Mouse (Mus musculus) gastrocnemius, postnatal 4 days (tissue): Measurements from ENCODE around the gene Stt3b. TPM values are rescaled to one million over a fixed set of nuclear protein-coding genes. Genes with fewer than 3 reads are reported as not detected.
"Not testable (repeated sequence)": the region's sequence is repeated elsewhere in the genome, so short reads cannot be mapped to it uniquely, and the experiment has no call there.

Source experiments
- DNase-seq, 2 experiments: peaks; one replicate each; pipeline ENCODE4 v3.0.0; 2021 to 2022; ENCODE audit warnings: low spot score in 2 of 2, mixed read lengths in 2 of 2
- total RNA-seq, 2 experiments: library from RNA; stranded (reverse); gene quantifications; 2 replicates each; pipeline ENCODE4 v1.2.3; 2021

Stt3b gene
- total RNA-seq, 2 experiments from 2014 or later, result 79.9 to 86.1 TPM

DNA sequence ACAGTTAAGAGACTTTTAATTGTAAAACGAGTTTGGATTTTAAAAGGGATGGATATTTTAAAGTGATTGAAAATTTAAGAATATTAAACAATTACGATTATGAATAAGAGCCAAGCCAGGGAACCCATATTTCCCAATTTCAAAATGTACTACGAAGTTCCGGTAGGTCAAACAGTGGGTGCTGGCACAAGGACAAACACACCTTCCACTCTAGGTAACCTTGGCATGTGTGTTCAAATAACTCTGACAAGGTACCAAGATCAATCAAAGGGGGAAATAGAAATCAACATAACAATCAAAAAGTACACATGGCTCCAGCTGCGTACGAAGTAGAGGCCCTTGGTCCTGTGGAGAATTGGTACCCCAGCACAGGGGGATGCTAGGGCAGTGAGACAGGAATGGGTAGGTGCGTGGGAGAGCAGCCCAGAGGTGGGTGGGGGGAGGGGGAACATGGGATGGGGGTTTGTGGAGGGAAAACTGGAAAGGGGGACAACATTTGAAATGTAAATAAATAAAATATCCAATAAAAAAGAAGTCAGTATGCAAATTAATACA, 37.0 kb downstream of the Stt3b start:
- no peak for DNase-seq

DNA sequence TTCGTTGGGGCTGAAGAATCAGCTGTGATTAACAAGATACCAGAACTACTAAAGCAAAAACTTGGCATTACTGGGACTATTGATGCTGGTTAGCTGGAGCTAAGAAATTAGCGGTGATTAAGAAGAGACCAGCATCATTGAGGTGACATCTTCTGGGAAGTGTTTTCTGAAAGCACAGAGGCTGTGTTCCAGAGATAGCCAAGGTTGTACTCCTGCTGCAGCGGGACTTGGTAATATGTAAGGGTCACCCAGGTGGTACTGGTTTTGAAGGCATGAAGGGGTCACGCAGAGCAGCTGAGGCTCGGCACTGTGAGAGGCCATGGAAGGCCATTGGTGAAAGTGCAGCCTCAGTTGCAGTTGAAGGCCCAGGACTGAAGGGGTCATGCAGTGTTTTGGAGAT, 37.8 kb downstream of the Stt3b start:
- DNase-seq, result not testable (repeated sequence)

DNA sequence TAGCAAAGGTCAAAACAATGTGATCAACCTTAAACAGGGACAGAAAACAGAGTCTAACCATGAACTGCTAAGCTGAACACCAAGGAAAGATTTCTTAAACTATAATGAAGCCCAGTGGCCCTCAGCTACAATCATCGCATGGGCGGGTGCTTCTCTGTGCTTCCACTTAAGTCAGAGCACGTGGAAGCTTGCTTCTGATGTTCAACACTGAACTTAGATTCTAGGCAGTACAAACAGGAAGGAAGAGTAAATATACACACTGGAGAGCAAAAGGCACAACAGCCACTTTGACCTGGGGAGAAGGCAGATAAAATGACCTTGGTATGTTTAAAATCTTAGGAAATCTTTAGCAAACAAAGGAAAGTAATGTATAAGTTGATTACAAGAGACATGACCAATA, 38.7 kb downstream of the Stt3b start:
- DNase-seq, result no peak

DNA sequence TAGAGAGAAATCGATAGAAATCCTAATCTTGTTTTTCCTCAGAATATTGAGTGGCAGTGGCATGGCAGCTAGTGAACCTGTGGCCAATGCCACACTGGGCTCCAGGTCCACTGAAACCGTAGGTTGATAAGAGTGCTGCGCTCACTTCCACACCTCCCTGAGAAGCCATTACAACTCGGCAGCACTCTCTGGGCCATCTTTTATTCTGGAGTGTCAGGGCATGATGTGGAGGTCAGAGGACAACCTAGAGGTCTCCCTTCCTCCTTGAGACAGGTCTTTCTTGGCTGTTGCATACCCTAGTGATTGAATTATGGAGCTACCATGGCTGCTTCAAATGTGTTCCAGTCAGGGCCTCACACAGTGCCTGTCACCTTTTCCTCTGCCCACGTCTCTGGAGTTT, 48.3 kb downstream of the Stt3b start:
- no peak for DNase-seq

DNA sequence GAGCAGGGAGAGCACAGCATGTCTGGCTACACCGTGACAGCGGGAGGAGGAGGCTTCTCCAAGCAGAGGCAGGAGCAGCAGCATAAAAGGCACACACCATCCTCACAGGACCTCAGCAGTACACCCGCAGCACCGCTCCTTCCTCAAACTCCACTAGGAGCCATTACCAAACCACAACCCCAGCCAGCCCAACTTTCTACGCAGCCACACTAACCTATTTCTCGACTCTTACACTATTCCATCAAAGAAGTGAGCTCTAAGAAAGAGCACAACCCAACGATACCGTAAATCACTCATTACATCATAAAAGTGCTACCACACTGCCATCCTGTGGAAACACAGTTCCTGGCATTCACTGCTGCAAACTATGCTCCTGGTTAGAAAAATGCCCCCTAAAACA, 48.8 kb downstream of the Stt3b start:
- no peak for DNase-seq

DNA sequence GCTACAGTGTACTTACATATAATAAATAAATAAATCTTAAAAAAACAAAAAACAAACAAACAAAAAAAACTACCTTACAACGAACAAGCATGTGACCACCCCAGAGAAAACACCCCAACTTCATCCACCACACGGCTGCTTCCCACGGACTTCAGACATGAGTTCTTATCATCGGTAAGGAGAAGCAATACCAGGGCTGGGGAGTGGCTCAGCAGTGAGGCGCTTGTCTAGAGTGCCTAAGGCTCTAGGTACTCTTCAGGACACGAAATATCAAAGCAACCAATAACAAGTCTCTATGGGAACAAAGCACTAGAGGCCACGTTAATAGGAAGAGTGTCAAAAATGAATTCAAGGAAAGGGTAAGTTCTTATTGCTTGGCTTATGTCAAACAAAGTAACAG, 49.8 kb downstream of the Stt3b start:
- DNase-seq, result no peak

DNA sequence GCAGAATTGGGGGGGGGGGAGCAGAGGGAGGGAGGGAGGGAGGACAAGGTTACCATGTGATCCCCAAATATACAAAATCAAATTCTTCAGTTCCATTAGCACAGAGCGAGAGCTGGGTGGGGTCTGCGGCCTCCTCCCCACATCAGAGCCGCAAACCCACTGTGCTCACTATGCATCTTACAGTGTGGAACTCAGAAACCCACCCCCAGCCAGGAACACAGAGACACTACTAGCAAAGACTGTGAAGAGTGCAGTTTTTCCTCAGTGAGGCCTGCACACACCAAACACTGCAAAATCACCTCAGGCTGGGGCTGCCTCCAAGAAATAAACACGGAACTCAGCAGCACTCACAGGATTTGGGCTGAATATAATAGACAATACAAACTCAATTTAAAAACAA, 50.4 kb downstream of the Stt3b start:
- no peak for DNase-seq

DNA sequence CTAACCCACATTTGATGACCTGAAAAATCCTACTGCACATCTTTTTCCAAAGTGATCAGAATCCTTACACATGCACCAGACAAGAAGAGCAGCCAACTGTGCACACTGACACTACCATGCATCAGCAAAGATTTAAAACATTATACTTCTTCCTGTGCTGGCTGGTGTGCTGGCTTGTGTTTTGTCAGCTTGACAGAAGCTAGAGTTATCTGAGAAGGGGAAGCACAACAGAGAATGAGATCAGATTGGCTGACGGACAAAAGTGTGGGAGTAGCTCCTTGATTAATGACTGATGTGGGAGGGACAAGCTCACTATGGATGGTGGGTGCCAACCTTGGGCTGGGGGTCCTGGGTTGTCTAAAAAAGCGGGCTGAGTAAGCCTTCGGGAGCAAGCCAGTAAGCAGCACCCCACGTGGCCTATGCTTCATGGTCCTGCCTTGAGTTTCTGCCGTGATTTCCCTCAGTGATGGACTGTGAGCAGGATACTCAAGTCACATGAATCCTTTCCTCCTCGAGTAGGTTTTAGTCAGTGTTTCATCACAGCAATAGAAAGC, 52.4 kb downstream of the Stt3b start:
- DNase-seq, result no peak

DNA sequence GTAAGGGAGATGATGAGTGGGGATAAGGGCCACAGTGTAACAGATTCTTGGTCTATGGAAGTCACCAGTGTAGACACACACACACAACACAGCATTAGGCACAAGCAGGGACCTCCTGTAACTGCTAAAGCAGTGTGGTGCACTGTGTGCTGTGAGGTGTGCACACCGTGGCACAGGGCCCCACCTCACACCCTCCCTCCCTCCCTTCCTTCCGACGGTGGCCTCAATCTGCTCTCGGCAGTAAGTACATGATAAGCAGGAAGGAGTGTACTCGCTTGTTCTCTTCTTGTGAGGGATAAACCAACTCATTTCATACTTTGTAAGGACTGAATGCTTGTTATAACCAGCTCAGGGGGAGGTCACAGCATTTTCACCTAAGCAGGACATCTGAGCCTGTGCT, 61.1 kb downstream of the Stt3b start:
- DNase-seq, result no peak

DNA sequence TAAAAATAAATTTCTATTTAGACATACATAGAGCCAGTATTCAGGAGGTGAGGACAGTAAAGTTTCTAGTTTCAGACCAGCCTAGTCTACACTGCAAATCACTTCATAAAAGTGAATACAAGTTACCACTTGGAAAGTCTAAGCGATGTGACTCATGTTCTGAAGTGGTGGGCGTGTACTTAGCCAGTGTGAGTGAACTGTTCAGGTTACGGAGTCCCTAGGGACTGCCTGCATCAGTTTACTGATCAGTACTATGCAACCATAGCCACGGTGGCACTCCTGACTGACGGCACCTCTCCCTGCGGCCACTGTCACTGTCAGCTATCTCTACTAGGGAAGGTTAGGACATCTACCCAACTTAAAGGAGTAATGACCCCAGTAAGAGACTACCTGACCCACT, 65.1 kb downstream of the Stt3b start:
- DNase-seq, result no peak

DNA sequence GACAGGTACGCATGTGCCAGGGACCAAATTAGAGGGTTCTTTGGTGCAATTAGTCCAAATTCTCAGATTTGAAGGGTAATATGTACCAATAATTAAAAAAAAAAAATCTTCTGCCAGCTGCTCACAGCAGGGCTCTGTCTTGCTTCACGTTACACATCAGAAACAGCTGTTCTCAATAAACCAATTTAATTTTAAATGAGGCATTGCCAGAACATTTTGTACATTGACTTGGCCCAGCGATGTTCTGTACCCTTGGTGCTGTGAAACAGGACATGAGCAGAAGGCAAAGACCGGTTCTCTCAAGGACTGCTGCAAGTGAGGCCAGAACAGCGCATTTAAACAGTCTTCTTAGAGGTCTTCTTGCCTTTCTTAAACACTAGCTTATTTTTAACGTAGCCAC, 66.6 kb downstream of the Stt3b start:
- DNase-seq, result no peak

DNA sequence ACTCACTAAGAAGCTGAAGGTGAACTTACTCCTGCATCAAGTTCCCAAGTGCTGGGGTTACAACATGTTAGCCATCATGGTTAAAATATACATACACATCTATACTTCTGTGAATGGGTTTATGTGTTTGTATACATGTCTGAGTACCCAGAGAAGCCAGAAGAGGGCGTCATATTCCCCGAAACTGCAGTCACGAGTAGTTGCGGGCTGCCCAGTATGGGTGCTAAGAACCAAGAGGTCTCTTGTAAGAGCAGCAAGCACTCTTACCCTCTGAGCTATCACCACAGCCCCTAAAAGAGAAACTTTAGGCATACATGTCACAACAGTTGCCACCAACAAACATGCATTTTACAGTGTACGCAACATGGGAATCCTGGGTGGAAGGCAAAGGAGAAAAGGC, 70.4 kb downstream of the Stt3b start:
- DNase-seq, result no peak

DNA sequence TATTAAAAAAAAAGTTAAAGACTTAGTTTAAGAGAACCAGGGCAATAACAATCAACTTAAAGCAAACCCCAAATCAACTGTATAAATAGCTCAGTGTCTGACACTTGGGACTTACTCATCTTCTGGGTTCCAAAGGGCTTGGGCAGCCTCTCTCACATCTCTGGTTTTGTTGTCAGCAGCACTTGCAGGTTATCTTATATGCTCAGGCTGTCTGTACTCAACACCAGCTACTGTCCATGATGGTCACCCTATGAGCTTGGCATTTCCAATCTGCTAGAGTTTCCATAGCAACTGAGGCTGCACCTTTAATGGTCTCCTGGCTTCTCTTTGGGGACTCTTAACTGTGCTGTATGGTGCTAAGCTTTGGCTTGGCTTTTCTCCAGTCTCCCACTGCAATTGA, 72.3 kb downstream of the Stt3b start:
- no peak for DNase-seq

DNA sequence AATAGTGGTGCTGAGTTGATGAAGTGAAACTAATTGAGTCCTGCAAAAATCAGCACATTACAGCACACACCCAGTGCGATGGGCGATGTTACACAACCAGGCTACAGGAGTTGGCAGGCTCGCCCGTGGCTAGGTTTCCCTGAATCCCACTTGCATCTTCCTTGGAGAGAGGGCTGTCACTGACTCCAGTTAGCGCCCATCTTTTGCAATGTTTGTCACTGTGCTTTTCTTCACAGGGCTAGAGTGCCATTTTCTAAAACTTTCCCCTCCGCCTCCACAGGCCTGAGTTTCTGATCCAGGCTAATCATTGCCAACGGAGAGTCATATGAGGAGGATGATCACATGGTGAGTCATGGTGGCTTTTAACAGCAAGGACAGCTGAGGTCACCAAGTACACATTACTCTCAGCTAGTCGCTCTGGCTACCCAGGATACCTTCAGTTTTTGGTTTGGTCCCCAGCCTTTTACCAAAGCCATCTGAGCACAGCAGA, 73.8 kb downstream of the Stt3b start:
- DNase-seq, result no peak

DNA sequence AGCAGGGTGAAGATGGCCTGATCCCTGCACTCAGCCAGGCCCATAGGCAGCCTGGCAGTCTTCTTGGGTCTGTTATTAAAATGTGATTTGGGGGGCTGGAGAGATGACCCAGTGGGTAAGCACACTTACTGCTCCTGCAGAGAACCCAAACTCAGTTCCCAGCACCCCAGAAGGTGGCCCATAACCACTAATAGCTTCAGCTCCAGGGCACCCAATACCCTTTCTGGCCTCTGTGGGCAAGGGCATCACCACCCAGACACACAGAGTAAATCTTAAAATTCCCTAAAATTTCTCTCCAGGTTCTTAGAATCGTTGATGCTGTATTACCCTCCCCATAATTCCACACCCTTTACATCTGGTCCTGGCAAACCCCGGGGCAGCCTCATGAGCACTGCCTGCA, 75.7 kb downstream of the Stt3b start:
- DNase-seq, result no peak

DNA sequence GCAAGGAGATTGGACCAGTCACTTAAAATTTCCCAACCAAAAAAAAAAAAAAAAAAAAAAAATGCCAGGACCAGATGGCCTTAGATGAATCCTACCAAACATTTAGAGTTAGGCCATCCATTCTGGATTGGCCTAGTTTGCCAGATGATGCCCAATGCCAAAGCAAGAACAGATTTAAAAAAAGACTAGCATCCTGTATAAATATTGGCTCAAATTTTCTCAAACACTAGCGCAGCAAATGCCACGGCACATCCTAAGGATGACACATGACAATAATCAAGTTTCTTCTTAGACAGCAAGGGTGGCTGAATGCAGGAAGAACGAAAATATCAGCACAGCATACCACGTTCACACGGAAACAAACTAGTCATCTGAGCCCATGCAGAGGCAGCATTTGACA, 76.5 kb downstream of the Stt3b start:
- DNase-seq, result no peak

DNA sequence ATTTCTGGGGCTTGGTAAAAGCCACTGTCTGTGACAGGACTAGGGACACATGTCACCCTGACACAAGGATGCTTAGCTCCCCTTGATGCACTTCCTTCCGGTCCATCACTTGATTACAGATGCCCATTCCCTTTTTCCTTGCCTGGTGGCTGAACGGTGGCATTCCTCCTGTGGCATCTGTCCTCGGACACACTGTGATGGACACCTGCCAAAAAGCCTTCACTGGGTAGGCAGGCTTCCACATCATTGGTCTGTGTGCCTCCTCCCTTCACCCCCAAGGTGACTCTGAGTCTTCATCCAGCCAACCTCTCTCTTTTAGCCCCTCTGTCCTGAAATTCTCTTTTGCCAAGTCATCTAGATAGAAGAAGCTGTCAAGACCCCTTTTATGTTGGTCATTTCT, 78.7 kb downstream of the Stt3b start:
- no peak for DNase-seq

DNA sequence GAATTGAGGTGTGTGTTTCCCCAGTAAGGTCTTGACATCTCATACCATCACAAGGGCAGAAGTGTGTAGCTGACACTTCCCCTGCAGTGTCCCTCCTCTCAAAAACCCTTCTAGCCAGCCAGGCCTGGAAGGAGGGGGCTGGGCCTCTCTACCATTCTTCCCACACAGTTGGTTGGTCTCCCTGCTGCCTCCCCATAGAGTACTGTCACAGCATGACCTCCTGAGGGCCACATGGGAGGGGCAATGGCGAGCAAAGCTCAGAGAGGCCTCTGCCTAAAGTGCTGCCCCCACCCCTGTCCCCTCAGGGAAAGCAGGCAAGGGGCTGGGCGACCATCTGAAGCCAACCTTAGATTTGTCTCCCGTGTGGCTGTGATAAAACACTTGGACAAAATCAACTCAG, 80.1 kb downstream of the Stt3b start:
- DNase-seq, result no peak

DNA sequence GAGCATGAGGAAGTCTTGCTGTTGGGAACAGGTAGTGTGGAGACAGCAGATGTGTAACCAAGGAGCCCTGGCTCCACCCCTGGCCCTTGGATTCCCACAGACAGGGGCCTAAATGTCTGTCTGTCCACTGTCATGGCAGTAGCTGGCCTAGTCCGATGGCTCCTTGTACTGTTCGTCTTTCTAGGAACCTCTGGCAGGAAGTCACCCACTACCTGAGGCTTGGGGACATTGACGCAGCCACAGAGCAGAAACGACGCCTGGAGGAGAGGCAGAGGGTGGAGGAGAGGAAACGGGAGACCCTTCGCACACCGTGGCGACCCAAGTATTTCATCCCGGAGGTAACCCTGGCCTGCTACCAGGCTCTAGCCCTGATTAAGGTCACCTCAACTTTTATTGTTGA, 80.5 kb downstream of the Stt3b start:
- DNase-seq, result no peak

DNA sequence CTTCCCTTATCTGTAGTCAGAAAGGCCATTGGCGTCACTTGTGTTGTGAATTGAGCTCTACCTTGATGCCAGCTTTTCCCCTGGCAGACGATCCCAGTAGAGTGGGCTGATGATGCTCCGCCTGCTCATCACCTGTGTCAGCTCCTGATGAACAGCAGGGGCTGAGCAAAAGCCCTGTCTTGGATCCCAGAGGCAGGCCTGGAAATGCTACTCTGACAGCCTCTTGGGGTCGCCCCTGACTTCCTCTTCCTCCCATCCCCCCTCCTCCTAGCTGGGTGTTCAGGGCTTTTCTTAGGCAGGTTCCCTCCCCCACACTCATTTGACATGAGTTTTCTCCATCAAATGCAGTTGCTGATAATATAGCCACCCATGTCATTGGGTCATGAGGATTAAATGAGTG, 81.1 kb downstream of the Stt3b start:
- peak in 1 of 2 experiments; percentile 13 for DNase-seq

DNA sequence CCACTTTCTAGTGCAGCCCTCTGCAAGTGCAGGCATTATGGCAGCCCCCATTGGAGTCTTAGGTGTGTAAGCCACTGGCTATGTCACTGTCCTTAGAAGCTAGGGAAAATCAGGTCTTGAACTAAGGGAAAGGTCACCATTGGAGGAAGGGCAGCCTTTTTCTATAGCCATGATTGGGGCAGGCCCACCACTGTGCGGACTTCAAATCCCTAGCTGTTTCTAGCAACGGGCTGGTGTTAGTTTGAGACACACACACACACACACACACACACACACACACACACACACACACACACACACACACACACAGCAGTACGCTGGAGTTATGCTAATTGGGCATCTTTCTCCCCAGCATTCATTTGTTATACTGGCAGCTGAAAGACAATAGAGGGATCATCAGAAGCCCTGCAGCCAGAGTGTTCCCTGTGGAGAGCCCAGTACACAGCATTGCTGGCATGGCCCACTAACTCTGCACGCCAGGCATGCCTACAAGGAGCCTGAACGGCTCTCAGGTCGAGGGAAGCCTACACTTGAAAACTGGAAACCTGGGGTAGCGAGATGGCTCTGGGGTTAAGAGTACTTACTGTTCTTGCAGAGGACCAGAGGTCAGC, 85.4 kb downstream of the Stt3b start:
- DNase-seq, result no peak

DNA sequence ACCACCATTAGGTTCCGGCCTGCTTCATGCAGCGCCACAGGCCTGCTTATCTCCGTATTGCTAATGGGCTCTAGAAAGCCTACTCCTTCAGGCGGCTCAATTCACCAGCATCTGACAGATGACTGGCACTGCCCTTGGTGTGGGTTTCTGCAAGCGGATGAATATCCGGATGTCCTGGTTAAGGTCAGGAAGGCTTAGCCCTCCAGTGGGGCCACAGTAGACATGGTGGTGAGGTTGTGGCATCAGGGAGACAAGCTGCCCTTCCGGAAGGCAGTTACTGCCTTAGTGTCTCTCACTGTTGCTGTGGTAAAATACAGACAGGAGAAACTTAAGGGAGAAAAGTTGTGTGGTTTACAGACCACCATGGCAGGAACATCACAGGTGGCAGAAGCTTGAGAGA, 89.0 kb downstream of the Stt3b start:
- no peak for DNase-seq

DNA sequence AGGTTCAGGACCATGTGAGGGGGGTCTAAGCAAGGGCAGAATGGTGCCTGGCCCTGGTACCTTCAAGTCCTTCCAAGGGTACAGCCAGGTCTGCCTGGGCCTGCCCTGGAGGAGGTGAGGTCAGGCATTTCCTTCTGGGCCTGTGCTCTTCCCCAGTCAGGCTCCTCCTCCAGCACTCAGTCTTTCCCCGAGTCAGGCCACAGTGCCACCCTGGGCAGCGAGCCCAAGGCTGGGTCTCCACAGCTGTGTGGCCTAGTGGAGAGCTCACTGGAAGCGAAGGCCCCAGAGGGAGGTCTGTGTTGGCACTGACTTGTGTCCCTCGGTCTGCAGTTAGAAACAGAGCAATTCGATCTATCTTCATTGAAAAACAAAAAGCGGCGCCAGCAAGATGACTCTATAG, 89.8 kb downstream of the Stt3b start:
- DNase-seq, result no peak
